9 mouse cellular contexts compared by ENCODE assay signal in genomic region chr8:124250785-124251184, GRCm38 (mm10). TPM values are rescaled to one million over a fixed set of nuclear protein-coding genes. Genes with fewer than 3 reads are reported as not detected.
DNase-seq lines count a peak whose midpoint lies in the region; ATAC-seq lines count a peak whose summit lies in the region.
"Had no signal": no experiment of that assay in that cellular context is flagged by ENCODE, and none has a peak within 500 bp of the region (broad histone marks: within the 10 kb centered on the region; RNA-seq: fewer than 3 reads in every experiment).

No protein-coding gene starts in this region.

- peaks cover 52% of the 10 kb centered on the region for H3K4me1 ChIP-seq in heart, embryonic 10.5 days
- peaks cover 24% of the 10 kb centered on the region for H3K4me1 ChIP-seq in embryonic facial prominence, embryonic 10.5 days

- no peak for DNase-seq in heart, embryonic 10.5 days (ENCODE audit: low spot score)
- no peak for DNase-seq in heart, postnatal 4 days
- peak; percentile 33 for DNase-seq in embryonic facial prominence, embryonic 10.5 days (ENCODE audit: low spot score)
- peak; percentile 40 to 59 for DNase-seq in kidney, postnatal 25 days
- DNase-seq in layer of hippocampus, postnatal 25 days (ENCODE audit: extremely low spot score in 1 of 2, low spot score in 1 of 2): no peak
- no peak for DNase-seq in cerebellum, adult 11 months

- peaks cover 23% of the 10 kb centered on the region for H3K27me3 ChIP-seq in heart, embryonic 10.5 days (ENCODE audit: insufficient read depth, poor library complexity, severe bottlenecking)
- no peaks in the 10 kb centered on the region for H3K27me3 ChIP-seq in embryonic facial prominence, embryonic 10.5 days (replicated peaks; ENCODE audit: low read depth, poor library complexity, severe bottlenecking)
- H3K27me3 ChIP-seq: neural tube, embryonic 12.5 days had no signal

- WGBS in heart, embryonic 10.5 days: 31% methylated on average over 4 of the region's 4 CpGs
- 34% methylated on average over 4 of the region's 4 CpGs for WGBS in embryonic facial prominence, embryonic 10.5 days

- H3K36me3 ChIP-seq in heart, embryonic 10.5 days: peaks cover 16% of the 10 kb centered on the region; the same call in 1 of the 2 replicates
- H3K36me3 ChIP-seq in embryonic facial prominence, embryonic 10.5 days (replicated peaks): peaks cover 26% of the 10 kb centered on the region

- no peak overlapping the region for H3K4me3 ChIP-seq in heart, embryonic 10.5 days
- no peak overlapping the region for H3K4me3 ChIP-seq in embryonic facial prominence, embryonic 10.5 days
- H3K4me3 ChIP-seq: neural tube, embryonic 12.5 days had no signal

- H3K27ac ChIP-seq in heart, embryonic 10.5 days: peak overlapping the region; percentile 72
- peak overlapping the region; percentile 73 for H3K27ac ChIP-seq in embryonic facial prominence, embryonic 10.5 days (replicated peaks)
- H3K27ac ChIP-seq: neural tube, embryonic 12.5 days had no signal

- H3K9me3 ChIP-seq in heart, embryonic 10.5 days: no peaks in the 10 kb centered on the region
- H3K9me3 ChIP-seq in embryonic facial prominence, embryonic 10.5 days: no peaks in the 10 kb centered on the region
- H3K9me3 ChIP-seq: neural tube, embryonic 12.5 days had no signal

- peak; percentile 88 for ATAC-seq in megakaryocyte, adult 5-6 weeks (ENCODE audit: poor library complexity, severe bottlenecking)
- no peak for ATAC-seq in cerebellum, adult (ENCODE audit: insufficient number of reproducible peaks, low FRiP score, low TSS enrichment)

RNA-seq across cellular contexts. Expression of gene Galnt2, which starts 19.6 kb away (rescaled TPM):
- polyA plus RNA-seq in heart, embryonic 10.5 days (2016; fragmentation: Nextera tagmentation; extraction: Ambion mirVana): 44.7 and 59.3 TPM in 2 replicates
- 10 to 100 TPM; 47.2 to 52.9 TPM for total RNA-seq in heart, postnatal 4 days (2021)
- polyA plus RNA-seq in embryonic facial prominence, embryonic 10.5 days (2016; fragmentation: Nextera tagmentation; extraction: Ambion mirVana): 34.8 and 42.2 TPM in 2 replicates
- total RNA-seq in megakaryocyte, adult 5-6 weeks (2015): 31.3 and 61.1 TPM in 2 replicates
- 15.5 and 20.4 TPM in 2 replicates for total RNA-seq in megakaryocyte, adult 5-6 weeks (2017)
- total RNA-seq in layer of hippocampus, postnatal 25 days (2021): 10 to 100 TPM; 35.5 to 45.9 TPM

Comparison
In these comparisons a context has a peak if more than half of its experiments do, and no peak if none do; other contexts are left out.
1. DNase-seq: peak in embryonic facial prominence, embryonic 10.5 days (single experiment) and kidney, postnatal 25 days (2 of 2); none in heart, embryonic 10.5 days (single experiment), heart, postnatal 4 days (single experiment), layer of hippocampus, postnatal 25 days (0 of 2) and cerebellum, adult 11 months (single experiment).